Mouse (Mus musculus): ENCODE results near the gene Hsd11b1.

The Hsd11b1 gene

DNA sequence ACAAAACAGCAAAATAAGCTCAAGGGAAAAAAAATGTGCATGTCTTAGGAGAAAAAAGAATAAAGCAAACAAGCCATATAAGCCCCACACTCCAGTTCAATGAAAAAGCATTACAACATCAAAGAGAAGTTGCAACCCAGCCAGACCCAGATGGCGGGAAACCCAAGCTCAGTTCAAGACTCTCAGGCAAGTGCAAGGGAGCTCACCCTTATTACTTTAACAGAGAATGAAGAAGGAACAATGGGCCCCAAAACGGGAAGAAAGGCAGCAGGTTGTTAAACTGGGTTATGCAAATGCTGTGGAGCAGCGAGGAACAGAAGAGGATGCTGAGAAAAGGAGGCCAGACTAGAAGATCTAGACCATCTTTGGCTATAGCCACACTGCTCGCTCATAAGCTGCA, 21.0 kb downstream of the Hsd11b1 start:
- DNase-seq: no peak

GRCm38 (mm10) chr1:193242238-193242637, 21.6 kb downstream of the Hsd11b1 start:
- DNase-seq: peak; percentile 90

DNA sequence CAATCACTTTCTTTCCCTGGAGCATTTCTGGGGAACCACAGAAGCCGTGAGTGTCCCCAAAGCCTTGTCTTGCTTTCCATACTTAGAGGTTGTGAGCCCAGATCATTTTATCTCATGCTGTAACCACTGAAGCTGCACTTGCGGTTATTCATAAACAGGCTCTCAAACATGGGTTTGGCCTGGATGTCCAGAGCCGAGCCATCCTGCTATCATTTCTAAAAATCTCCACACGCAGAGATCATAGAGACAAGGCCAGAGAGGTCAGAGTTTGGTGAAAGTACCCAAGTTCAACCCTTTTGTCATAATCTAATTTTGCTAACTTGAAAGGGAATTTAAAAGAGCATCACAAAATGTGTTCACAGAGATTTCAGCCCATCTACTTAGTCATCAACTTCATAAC, 22.4 kb downstream of the Hsd11b1 start:
- DNase-seq: no peak

- DNase-seq: no peak
Measured at GRCm38 (mm10) chr1:193238426-193238825, 25.4 kb downstream of the Hsd11b1 start.

- no peak for DNase-seq
Measured at GRCm38 (mm10) chr1:193234930-193235329, 28.9 kb downstream of the Hsd11b1 start.

DNA sequence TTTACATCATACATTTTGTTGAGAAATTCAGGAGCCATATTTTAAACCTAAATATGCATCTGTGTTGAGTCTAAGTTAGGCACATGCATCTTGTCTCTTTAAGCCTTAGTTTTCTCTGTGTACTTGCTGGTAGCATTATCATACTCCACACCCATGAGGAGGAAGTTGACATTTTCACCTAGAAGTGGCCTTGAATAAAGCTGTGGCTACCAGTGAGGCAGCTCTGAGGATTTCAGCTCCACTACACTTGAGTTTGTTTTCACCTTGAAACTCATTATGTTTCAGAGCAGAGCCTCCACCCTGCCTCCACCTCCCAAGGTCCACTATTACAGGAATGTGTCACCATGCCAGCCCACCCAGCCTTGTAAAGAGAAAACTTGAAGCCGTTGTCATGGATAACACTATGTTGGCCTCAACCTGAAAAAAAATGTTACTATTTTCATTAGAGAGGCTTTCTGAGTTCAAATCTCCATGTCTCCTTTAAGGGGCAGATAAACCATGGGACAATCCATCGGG, 29.7 kb downstream of the Hsd11b1 start:
- DNase-seq: no peak

DNA sequence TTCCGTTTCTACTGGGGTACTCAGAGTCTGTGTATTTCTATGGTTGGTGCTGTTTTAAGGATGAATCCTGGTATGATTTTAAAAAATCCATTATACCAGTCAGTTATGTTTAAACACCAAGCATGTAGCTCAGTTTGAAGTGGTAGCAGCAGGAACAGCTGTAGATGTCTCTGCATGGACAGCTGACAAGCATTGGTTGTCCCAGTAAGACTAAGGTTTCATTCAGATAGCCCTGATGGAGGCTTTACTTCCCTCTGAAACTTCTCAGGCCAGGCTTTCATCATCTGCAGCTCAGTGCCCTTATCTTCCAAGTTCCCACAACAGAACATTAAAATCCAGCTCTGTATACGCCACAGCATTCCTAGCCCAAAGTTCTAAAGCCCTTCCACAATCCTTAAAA, 31.1 kb downstream of the Hsd11b1 start:
- no peak for DNase-seq

DNA sequence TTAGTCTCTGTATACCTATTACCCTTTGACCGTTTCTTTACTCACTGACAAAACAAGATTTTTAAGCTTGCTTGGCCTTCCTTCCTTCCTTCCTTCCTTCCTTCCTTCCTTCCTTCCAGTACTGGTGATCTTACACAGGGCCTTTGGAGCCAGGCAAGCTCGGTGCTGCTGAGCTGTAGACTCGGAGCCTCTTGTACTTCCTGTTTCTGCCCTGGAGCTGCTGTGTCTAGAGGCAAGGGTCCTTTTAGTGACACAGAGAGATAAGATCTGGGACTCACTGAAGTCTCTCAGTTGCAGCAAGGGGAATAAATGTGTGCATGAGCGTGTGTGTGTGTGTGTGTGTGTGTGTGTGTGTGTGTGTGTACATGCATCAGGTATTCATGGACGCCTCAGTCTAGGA, 32.9 kb downstream of the Hsd11b1 start:
- no peak for DNase-seq

DNA sequence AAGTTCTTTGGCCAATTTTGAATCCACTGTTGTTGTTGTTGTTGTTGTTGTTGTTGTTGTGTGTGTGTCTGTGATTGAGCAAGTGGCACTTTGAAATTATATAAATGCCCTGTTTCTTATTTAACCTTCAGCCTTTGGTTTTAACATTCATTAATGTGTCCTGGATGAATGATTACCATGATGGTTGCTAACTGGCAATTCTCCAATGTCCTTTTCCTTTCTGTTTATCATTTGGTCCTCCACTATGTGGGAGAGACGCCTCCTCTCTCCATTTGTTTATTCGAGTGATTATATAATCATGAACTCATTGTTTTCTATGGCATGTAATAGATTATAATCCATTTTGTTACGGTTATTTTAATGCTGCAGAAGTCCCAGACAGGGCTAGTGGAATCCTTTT, 33.3 kb downstream of the Hsd11b1 start:
- DNase-seq: no peak

GRCm38 (mm10) chr1:193229570-193229969, 34.3 kb downstream of the Hsd11b1 start:
- DNase-seq: no peak

GRCm38 (mm10) chr1:193227537-193227936, 36.3 kb downstream of the Hsd11b1 start:
- no peak for DNase-seq

- no peak for DNase-seq
Measured at GRCm38 (mm10) chr1:193226724-193227522, 37.0 kb downstream of the Hsd11b1 start.

GRCm38 (mm10) chr1:193226114-193226513, 37.8 kb downstream of the Hsd11b1 start:
- DNase-seq: no peak

GRCm38 (mm10) chr1:193225531-193225930, 38.3 kb downstream of the Hsd11b1 start:
- DNase-seq: no peak

- no peak for DNase-seq
Measured at GRCm38 (mm10) chr1:193220408-193220807, 43.5 kb downstream of the Hsd11b1 start.

GRCm38 (mm10) chr1:193216000-193216399, 47.9 kb downstream of the Hsd11b1 start:
- no peak for DNase-seq

DNA sequence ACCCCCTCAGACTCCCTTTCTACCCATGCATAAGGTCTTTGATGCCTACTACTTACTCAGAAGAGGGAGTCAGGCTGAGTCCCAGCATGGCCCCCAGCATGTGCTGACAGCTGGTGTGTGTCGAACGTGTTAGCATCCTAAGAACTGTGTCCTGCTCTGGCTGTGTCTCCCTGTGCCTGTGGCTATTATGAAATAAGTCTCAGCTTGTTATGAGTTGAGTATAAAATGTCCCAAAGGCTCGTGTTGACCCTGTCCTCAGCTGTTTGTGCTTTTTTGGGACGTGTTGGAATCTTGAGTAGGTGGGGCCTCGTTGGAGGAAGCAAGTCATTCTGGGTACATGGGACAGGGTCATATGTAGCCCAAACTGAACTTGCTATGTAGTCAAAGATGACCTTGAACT, 49.8 kb downstream of the Hsd11b1 start:
- DNase-seq: no peak

DNA sequence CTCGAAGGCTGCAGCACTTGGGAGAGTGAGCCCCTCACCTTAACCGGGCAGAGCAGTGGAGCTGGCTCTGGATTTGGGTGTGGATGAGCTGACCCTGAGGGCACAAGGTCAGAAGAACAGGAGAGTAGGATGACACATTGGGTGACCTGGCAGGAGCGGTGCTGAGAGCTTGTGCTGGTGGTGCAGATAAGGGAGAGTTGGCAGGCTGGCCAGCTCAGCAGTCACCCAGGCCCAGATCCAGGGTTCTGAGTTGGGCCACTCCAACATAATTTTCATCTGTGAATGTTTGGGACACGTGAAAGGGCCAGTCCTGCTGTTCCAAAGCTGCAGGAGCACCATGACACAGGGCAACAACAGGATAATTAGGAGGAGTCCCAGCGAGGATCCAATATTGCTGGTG, 52.5 kb downstream of the Hsd11b1 start:
- DNase-seq: no peak

DNA sequence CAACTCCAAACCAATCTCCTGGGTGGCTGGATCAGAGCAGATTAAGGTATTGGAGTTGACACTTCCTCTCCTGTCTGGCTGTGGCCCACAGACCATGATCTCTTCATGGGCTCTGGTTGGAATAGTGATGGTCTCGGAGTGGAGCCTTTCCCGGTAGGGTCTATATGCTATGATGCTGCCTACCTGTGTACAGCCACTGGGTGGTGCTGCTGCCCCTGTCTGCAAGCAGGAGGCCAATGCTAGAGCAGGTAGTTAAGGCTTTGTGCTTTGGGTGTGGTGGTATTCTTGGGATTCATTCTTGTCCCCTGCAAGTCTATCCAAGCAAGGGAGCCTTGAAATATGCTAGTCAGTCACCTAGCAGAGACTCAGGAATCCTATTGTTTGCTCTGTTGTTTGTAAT, 55.7 kb downstream of the Hsd11b1 start:
- DNase-seq: peak; percentile 33

DNA sequence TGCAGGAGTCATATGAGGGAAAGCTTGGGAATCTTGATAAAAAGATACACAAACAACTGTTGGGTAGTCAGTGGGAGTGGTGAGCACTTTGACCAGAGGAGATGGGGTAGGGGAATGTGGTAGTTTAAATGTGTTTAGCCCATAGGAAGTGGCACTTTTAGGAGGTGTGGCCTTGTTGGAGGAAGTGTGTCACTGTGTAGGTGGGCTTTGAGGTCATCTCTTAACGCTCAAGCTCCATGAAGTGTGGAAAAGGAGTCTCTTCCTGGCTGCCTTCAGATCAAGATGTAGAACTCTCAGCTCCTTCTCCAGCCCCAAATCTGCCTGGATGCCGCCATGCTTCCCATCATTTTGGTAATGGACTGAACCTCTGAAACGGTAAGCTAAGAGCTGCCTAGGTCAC, 56.4 kb downstream of the Hsd11b1 start, which contains the start of gene Lamb3:
Lamb3 (plus strand) TSS at position 197 of the 400 bp plus-strand sequence.
- no peak for DNase-seq

DNA sequence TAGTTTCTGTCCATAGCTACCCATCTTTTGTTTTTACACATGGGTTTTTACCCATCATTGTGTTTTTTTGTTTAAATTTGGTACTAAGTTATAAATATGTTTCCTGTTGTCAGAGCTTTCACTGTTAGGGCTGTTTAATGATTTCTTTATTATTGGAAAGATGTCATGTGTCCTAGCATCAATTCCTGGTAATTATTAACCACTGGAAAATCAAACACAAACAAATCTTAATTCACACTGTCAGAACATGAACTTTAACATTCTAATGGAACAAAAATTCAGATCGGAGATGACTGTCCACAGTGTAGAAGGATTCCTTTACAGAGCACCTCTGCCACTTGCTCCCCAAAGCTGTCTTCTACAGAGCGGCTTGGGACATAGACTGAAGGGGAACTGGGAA, 58.4 kb downstream of the Hsd11b1 start:
- no peak for DNase-seq

- DNase-seq: no peak
Measured at GRCm38 (mm10) chr1:193203821-193204220, 60.1 kb downstream of the Hsd11b1 start.

GRCm38 (mm10) chr1:193201383-193201778, 62.5 kb downstream of the Hsd11b1 start, which contains the start of gene Traf3ip3:
TSS of gene Traf3ip3 (minus strand) at chr1:193201703.
- DNase-seq: no peak

DNA sequence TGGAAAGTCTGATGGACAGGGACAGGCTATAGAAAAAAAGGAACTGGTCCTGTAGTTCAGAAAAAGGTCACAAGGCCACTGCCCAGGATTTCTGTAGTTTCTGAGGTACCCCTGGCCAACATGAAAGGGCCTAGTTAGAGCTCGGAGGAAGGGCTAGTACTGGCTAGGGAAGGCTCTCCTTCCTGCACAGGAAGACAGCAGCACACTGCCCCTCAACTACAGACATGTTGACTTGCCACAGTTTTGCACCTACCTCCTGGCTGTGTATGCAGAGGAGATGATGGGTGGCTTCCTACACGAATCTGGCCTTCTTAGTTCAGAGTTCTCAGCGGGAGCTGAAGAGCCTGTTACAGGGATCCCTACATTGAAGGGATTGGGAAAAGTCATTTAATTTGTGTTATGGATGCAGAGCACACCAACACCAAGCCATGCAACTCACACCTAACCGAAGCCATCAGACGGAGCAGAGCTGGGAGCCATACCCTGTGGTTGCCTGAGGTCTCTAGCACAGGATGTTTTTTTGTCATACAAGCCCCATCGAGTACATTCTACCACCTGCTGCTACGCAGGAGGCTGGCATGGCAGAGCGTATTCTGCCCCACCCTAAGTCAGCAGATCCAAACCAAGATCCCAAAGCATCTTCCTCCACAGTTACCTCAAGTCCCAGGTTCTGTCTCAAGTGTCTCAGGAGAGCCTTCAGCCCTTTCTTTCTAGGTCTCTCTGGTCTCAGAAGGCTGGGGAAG, 63.1 kb downstream of the Hsd11b1 start:
- DNase-seq: no peak
